ENCODE assay signal across 26 mouse cellular contexts in genomic region chr5:140019616-140020015, GRCm38 (mm10).
"Had no signal": no experiment of that assay in that cellular context is flagged by ENCODE, and none has a peak within 500 bp of the region (broad histone marks: within the 10 kb centered on the region; RNA-seq: fewer than 3 reads in every experiment).

No protein-coding gene starts in this region.

- ATAC-seq: forebrain, embryonic 13.5 days; forebrain, embryonic 14.5 days; forebrain, embryonic 15.5 days had no signal

- H3K36me3 ChIP-seq: embryonic facial prominence, embryonic 10.5 days; embryonic facial prominence, embryonic 12.5 days; embryonic facial prominence, embryonic 13.5 days; embryonic facial prominence, embryonic 15.5 days; forebrain, embryonic 12.5 days; forebrain, embryonic 15.5 days; heart, embryonic 10.5 days had no signal

- H3K27ac ChIP-seq: embryonic facial prominence, embryonic 10.5 days; embryonic facial prominence, embryonic 12.5 days; embryonic facial prominence, embryonic 13.5 days; embryonic facial prominence, embryonic 15.5 days; forebrain, embryonic 12.5 days; forebrain, embryonic 13.5 days; forebrain, embryonic 15.5 days; gastrocnemius, adult 2 months; heart, adult 2 months; heart, embryonic 10.5 days had no signal

- H3K9me3 ChIP-seq: embryonic facial prominence, embryonic 10.5 days; embryonic facial prominence, embryonic 12.5 days; embryonic facial prominence, embryonic 13.5 days; embryonic facial prominence, embryonic 15.5 days; forebrain, embryonic 12.5 days; forebrain, embryonic 13.5 days; forebrain, embryonic 15.5 days; heart, embryonic 10.5 days had no signal

- H3K4me2 ChIP-seq: embryonic facial prominence, embryonic 12.5 days; embryonic facial prominence, embryonic 13.5 days; embryonic facial prominence, embryonic 15.5 days; forebrain, embryonic 12.5 days; forebrain, embryonic 13.5 days; forebrain, embryonic 15.5 days; heart, embryonic 11.5 days had no signal

- H3K4me1 ChIP-seq: embryonic facial prominence, embryonic 12.5 days; embryonic facial prominence, embryonic 15.5 days had no signal

- H3K27me3 ChIP-seq: embryonic facial prominence, embryonic 12.5 days; embryonic facial prominence, embryonic 13.5 days; embryonic facial prominence, embryonic 15.5 days; forebrain, embryonic 12.5 days; forebrain, embryonic 13.5 days; forebrain, embryonic 15.5 days had no signal

- H3K4me3 ChIP-seq: embryonic facial prominence, embryonic 10.5 days; embryonic facial prominence, embryonic 12.5 days; embryonic facial prominence, embryonic 13.5 days; embryonic facial prominence, embryonic 15.5 days; erythroblast, embryonic 14.5 days; forebrain, embryonic 12.5 days; forebrain, embryonic 13.5 days; forebrain, embryonic 15.5 days; gastrocnemius, adult 2 months; heart, adult 2 months; heart, embryonic 10.5 days had no signal

- H3K9ac ChIP-seq: embryonic facial prominence, embryonic 12.5 days; embryonic facial prominence, embryonic 13.5 days; embryonic facial prominence, embryonic 15.5 days; forebrain, embryonic 12.5 days; forebrain, embryonic 13.5 days; forebrain, embryonic 15.5 days; forebrain, postnatal 0 days had no signal

- DNase-seq: cerebellum, adult 9-11 months; cerebellum, postnatal 10 days; cerebellum, postnatal 14 days; cerebellum, postnatal 25 days; cerebellum, postnatal 36 days; embryo, embryonic 11 days; forebrain, postnatal 0 days; gastrocnemius, adult 2 months; gastrocnemius, postnatal 10 days; gastrocnemius, postnatal 14 days; gastrocnemius, postnatal 25 days; gastrocnemius, postnatal 36 days; heart, adult 11 months; heart, adult 18-20 months; heart, adult 2 months had no signal
